ENCODE assay signal across 24 mouse cellular contexts in the genomic region with DNA sequence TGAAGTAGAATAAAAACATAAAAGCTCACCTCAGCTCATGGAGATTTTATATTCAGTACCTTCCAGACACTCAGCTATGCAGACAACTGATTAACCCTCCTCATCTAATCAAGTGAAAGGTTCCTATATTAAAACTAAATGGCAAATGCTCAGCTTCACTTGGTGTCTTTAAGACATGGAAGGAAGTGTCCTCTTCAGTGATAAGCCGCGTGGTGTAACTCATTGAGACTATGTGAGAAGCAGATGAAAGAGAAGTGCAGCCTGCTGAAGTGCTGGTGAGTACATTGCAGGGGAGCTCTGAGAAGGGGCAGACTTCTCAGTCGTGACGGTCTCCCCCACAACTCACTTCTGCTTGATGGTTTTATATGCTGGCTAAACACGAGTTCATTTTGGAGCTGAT.
DNase-seq lines count a peak whose midpoint lies in the region; ATAC-seq and TF ChIP-seq lines count a peak whose summit lies in the region.
"Had no signal": no experiment of that assay in that cellular context is flagged by ENCODE, and none has a peak within 500 bp of the region (broad histone marks: within the 10 kb centered on the region; RNA-seq: fewer than 3 reads in every experiment).

No protein-coding gene starts in this region.

- TF ChIP-seq CTCF in kidney, postnatal 0 days (IDR thresholded peaks at IDR 0.05; ENCODE audit: low read depth): no peak

- no peaks in the 10 kb centered on the region for H3K27me3 ChIP-seq in forebrain, embryonic 10.5 days (ENCODE audit: poor library complexity, severe bottlenecking)
- H3K27me3 ChIP-seq in forebrain, embryonic 14.5 days (replicated peaks; ENCODE audit: control insufficient read depth, insufficient read depth, low read length): no peaks in the 10 kb centered on the region
- no peaks in the 10 kb centered on the region for H3K27me3 ChIP-seq in kidney, postnatal 0 days (ENCODE audit: insufficient read depth, low read length)
- H3K27me3 ChIP-seq in liver, embryonic 16.5 days (ENCODE audit: control insufficient read depth, insufficient read depth, low read depth, low read length): no peaks in the 10 kb centered on the region
- H3K27me3 ChIP-seq: hindbrain, embryonic 15.5 days; limb, embryonic 15.5 days; neural tube, embryonic 15.5 days had no signal

- H3K36me3 ChIP-seq in forebrain, embryonic 10.5 days (replicated peaks): no peaks in the 10 kb centered on the region
- no peaks in the 10 kb centered on the region for H3K36me3 ChIP-seq in forebrain, embryonic 14.5 days (ENCODE audit: control insufficient read depth, insufficient read depth, low read length)
- no peaks in the 10 kb centered on the region for H3K36me3 ChIP-seq in kidney, postnatal 0 days (ENCODE audit: insufficient read depth, low read length)
- no peaks in the 10 kb centered on the region for H3K36me3 ChIP-seq in liver, embryonic 16.5 days (ENCODE audit: control insufficient read depth, insufficient read depth)
- H3K36me3 ChIP-seq: heart, embryonic 15.5 days; hindbrain, embryonic 15.5 days; limb, embryonic 15.5 days; midbrain, embryonic 10.5 days; neural tube, embryonic 15.5 days had no signal

- no peak overlapping the region for H3K4me3 ChIP-seq in forebrain, embryonic 10.5 days
- H3K4me3 ChIP-seq in forebrain, embryonic 14.5 days (ENCODE audit: low read depth, low read length): no peak overlapping the region
- no peak overlapping the region for H3K4me3 ChIP-seq in kidney, postnatal 0 days (replicated peaks; ENCODE audit: low read depth, low read length)
- no peak overlapping the region for H3K4me3 ChIP-seq in liver, embryonic 16.5 days (ENCODE audit: low read depth, low read length)
- H3K4me3 ChIP-seq: heart, embryonic 15.5 days; hindbrain, embryonic 15.5 days; limb, embryonic 15.5 days; midbrain, embryonic 10.5 days; neural tube, embryonic 15.5 days had no signal

- H3K9ac ChIP-seq in forebrain, embryonic 14.5 days (ENCODE audit: low read length): no peak overlapping the region
- H3K9ac ChIP-seq in kidney, postnatal 0 days (ENCODE audit: low read depth, low read length): no peak overlapping the region
- H3K9ac ChIP-seq in liver, embryonic 16.5 days (ENCODE audit: low read depth, low read length): peak overlapping the region; percentile 59; the same call in 1 of the 2 replicates
- H3K9ac ChIP-seq: heart, embryonic 15.5 days; hindbrain, embryonic 15.5 days; limb, embryonic 15.5 days; neural tube, embryonic 15.5 days had no signal

- DNase-seq in forebrain, embryonic 10.5 days (ENCODE audit: extremely low spot score, low spot score): no peak
- DNase-seq in forebrain, embryonic 14.5 days (ENCODE audit: low spot score): no peak
- DNase-seq in kidney, postnatal 0 days (ENCODE audit: low spot score): peak; percentile 79
- no peak for DNase-seq in kidney, adult 8-10 months
- peak; percentile 30 for DNase-seq in liver
- DNase-seq in layer of hippocampus, adult 9-11 months: no peak
- no peak for DNase-seq in left cerebral cortex, postnatal 10 days (ENCODE audit: extremely low spot score in 1 of 2, low spot score in 2 of 2)
- DNase-seq: adrenal gland, postnatal 25 days; cerebellum, adult 11 months; cerebellum, adult 9-11 months; gastrocnemius, postnatal 25 days; heart, adult 18-20 months; kidney, postnatal 10 days; layer of hippocampus, postnatal 36 days; lung, postnatal 4 days; thymus, adult 2 months had no signal

- 73% methylated on average over 5 of the region's 5 CpGs for WGBS in forebrain, embryonic 10.5 days
- WGBS in forebrain, embryonic 14.5 days: 71% methylated on average over 5 of the region's 5 CpGs
- WGBS in kidney, postnatal 0 days: 21% methylated on average over 5 of the region's 5 CpGs
- WGBS in liver, embryonic 16.5 days (ENCODE audit: insufficient replicate concordance): 15% methylated on average over 5 of the region's 5 CpGs

- no peaks in the 10 kb centered on the region for H3K9me3 ChIP-seq in forebrain, embryonic 10.5 days
- no peaks in the 10 kb centered on the region for H3K9me3 ChIP-seq in forebrain, embryonic 14.5 days (replicated peaks; ENCODE audit: control insufficient read depth, low read length)
- H3K9me3 ChIP-seq in kidney, postnatal 0 days (replicated peaks; ENCODE audit: low read length): no peaks in the 10 kb centered on the region
- no peaks in the 10 kb centered on the region for H3K9me3 ChIP-seq in liver, embryonic 16.5 days (replicated peaks; ENCODE audit: control insufficient read depth, low read length)
- H3K9me3 ChIP-seq: heart, embryonic 15.5 days; hindbrain, embryonic 15.5 days; limb, embryonic 15.5 days; midbrain, embryonic 10.5 days; neural tube, embryonic 15.5 days had no signal

- H3K4me1 ChIP-seq in forebrain, embryonic 10.5 days: peaks cover 33% of the 10 kb centered on the region
- peaks cover 2% of the 10 kb centered on the region; the same call in 1 of the 2 replicates for H3K4me1 ChIP-seq in forebrain, embryonic 14.5 days (ENCODE audit: control insufficient read depth, insufficient read depth, low read length)
- H3K4me1 ChIP-seq in kidney, postnatal 0 days (replicated peaks; ENCODE audit: insufficient read depth, low read length): peaks cover 6% of the 10 kb centered on the region
- H3K4me1 ChIP-seq in liver, embryonic 16.5 days (ENCODE audit: control insufficient read depth, low read depth, low read length): peaks cover 44% of the 10 kb centered on the region

- intact Hi-C loops in left cerebral cortex, postnatal 10 days (cut with DNase I): loop anchor here (2.0 to 10.0 kb wide), 3 partner anchors 175 to 261 kb away; a partner anchor contains a TSS

- 0 out of 2 replicates have a peak overlapping the region, but pooled peaks have one; percentile 63 for H3K27ac ChIP-seq in forebrain, embryonic 10.5 days
- no peak overlapping the region for H3K27ac ChIP-seq in forebrain, embryonic 14.5 days (ENCODE audit: low read depth, low read length)
- H3K27ac ChIP-seq in kidney, postnatal 0 days: no peak overlapping the region
- peak overlapping the region; percentile 99 for H3K27ac ChIP-seq in liver, embryonic 16.5 days (ENCODE audit: low read length)
- H3K27ac ChIP-seq: heart, embryonic 15.5 days; hindbrain, embryonic 15.5 days; limb, embryonic 15.5 days; midbrain, embryonic 10.5 days; neural tube, embryonic 15.5 days; stomach, postnatal 0 days had no signal

- ATAC-seq in forebrain, embryonic 14.5 days: no peak
- ATAC-seq in kidney, postnatal 0 days (replicated peaks; ENCODE audit: low FRiP score, low read depth): no peak
- ATAC-seq in liver, embryonic 16.5 days (ENCODE audit: low read depth): no peak
- ATAC-seq: midbrain, embryonic 16.5 days had no signal

- H3K4me2 ChIP-seq in forebrain, embryonic 14.5 days (ENCODE audit: low read length): no peak overlapping the region
- H3K4me2 ChIP-seq in kidney, postnatal 0 days (ENCODE audit: low read length): no peak overlapping the region
- no peak overlapping the region for H3K4me2 ChIP-seq in liver, embryonic 16.5 days (ENCODE audit: low read depth, low read length)
- H3K4me2 ChIP-seq: hindbrain, embryonic 15.5 days; limb, embryonic 15.5 days; neural tube, embryonic 15.5 days had no signal

Comparison
In these comparisons a context has a peak if more than half of its experiments do, and no peak if none do; other contexts are left out.
1. DNase-seq: peak in kidney, postnatal 0 days (single experiment) and liver (single experiment); none in forebrain, embryonic 10.5 days (single experiment), forebrain, embryonic 14.5 days (single experiment), kidney, adult 8-10 months (0 of 2), layer of hippocampus, adult 9-11 months (single experiment) and left cerebral cortex, postnatal 10 days (0 of 2).
2. H3K27ac ChIP-seq: peak in forebrain, embryonic 10.5 days (single experiment) and liver, embryonic 16.5 days (single experiment); none in forebrain, embryonic 14.5 days (single experiment) and kidney, postnatal 0 days (single experiment).